Mouse (Mus musculus): ENCODE measurements around the gene Pcbp2.

Gene Pcbp2

DNA sequence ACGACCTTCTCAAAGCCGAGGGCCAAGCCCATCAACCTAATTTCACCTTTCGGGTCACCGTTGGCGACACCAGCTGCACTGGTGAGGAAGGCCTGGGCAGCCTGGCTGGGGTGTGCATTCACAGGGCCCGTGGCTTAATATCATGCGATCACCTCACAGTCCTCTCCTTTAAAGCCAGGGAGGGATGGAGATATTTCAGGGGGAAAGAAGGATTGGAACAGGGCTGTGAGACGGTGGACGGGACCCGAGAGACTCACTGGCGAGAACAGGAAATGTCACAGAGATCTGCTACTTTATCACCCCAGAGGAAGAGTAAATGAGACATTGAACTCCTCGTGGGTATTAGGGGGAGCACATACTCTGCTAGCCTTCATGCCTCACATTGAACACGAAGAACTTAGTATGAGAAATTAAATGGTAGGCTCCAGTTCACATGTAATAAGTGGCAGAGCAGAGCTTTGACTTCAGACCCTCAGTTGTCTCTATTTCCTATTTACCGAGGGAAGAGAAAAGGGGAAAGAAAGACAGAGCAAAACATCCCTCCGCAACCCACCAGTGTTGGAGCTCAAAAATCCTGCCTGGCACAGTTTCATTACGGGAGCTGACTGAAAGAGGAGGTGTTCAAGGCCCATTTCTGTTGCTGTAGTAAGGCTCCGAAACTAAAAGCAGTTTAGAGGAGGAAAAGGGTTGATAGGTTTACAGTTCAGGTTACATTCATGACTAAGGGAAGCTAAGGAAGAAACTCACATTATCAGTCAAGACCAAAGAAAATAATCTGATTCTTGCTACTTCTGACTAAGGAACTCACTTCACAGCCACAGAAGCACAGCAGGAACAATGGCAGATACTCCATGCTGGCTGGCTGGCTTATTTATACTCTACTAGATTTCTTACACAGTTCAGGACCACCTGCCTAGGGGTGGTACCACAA is 49.1 kb downstream of the Pcbp2 start:
- no peak for ATAC-seq (ENCODE audit: insufficient number of reproducible peaks, low FRiP score, low TSS enrichment)

DNA sequence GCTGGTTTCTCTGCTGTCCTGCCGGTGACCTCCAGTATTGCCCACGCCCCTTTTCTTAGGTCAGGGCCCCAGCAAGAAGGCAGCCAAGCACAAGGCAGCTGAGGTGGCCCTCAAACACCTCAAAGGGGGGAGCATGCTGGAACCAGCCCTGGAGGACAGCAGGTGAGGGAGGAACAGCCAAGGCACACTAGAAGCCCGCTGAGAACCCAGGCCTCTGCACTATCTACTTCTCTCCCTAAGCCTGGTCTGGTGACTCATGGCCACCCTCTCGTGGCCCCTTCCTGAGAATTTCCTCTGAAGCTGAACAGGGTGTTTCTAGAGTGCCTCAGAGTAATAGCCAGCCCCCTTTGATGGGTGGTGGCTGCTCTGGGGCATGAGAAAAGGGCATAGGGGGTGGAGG is 50.1 kb downstream of the Pcbp2 start:
- ATAC-seq (ENCODE audit: insufficient number of reproducible peaks, low FRiP score, low TSS enrichment): no peak

DNA sequence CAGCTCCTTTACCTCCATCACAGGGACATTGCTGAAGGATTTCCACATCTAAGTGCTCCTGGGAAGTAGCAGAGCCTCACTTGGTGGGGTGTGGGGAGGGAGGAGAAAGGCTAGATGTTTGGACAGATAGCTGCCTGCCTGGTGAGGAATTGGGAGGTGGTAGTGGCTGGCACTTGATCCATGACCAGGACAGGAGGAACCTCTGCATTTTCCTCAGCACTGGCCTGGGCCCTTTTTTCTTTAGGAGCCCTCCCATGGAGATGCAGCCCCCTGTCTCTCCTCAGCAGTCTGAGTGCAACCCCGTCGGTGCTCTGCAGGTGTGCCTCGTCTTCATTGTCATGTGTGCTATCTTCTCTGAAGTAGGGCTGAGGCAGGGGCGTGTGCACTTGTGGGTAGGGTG is 51.1 kb downstream of the Pcbp2 start:
- ATAC-seq (ENCODE audit: insufficient number of reproducible peaks, low FRiP score, low TSS enrichment): no peak

DNA sequence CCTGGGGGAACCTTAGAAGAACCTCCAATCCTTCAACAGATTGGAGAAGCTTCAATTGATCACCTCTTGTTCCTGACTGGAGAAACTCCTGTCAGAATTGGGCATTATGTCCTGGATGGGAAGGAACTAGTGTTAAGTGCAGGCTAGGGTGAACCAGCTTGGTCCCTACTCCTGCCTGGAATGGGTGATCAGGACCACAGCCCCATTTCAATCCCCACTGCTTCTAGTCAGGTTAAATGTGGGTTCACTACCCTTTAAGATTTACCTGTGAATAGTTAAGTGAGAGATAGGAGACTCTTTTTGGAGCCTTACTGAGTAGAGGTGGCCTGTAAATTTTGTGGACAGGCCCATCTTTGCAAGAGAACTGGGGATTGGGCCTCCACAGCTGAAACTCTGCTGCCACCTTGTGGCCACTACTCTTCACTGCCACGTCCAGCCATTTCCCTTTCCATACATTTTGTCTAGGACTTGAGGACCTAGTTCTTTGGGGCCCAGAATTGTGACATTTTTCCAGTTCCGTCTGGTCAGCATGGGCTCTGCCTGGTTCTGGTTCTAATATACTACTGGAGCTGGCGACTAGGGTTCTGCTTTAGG is 54.6 kb downstream of the Pcbp2 start, which contains the start of gene Npff:
Gene Npff, minus strand, starts transcription at position 51 of the 594 bp plus-strand sequence.
- 0 out of 2 replicates have a peak, but pooled peaks have one; percentile 40 for ATAC-seq (ENCODE audit: insufficient number of reproducible peaks, low FRiP score, low TSS enrichment)

DNA sequence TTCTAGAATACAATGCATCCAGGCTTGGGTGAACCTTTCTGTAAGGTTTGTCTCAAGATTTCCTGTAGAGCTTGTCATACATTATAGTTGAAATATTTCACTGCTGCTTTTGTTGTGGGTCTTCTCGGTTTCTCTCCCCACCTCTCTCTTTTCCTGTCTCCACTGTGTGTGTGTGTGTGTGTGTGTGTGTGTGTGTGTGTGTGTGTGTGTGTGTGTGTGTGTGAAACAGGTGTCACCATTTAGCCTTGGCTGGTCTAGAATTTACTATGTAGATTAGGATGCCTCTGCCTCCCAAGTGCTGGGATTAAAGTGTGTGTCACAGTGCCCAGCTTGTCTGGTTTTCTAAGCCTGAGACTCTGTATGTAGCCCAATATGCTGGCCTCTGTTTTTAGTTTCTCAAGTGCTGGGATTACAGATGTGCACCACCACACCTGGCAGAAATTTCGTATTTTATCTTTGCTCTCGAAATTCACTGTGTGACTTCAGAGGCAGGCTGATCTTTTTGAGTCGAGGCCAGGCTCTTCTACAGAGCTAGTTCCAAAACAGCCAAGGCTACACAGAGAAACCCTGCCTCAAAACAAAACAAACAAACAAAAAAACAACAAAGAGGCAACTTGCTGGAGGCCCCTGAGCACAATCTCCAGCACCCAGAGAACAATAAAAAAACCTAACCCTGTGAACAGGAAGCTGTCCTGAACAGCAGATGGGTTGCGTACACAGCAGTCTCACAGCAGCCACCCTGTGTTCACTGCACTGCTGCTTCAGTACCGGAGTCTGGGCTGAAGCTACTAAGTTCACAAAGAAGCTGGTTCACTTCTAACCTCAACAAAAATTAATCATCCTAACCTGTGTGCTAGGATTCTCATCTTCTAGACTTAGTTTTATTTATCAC is 56.0 kb downstream of the Pcbp2 start:
- ATAC-seq (ENCODE audit: insufficient number of reproducible peaks, low FRiP score, low TSS enrichment): no peak

DNA sequence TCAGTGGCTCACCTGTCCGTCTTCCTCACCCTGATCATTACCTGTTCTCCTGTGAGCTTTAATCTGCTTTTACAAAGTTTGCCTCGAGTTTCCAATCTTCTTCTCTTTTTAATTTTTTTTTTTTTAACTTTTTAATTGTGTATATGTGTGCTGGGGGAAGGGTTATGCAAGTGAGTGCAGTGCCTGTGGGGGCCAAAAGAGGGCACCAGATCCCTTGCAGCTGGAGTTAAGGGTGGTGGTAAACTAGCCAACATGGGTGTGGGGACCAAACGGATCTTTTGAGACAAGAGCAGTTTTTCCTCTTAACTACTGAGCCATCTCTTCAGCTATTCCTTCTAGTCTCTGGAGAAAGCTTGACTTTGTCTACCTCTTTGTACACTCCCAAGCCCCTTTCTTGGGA is 57.6 kb downstream of the Pcbp2 start:
- no peak for ATAC-seq (ENCODE audit: insufficient number of reproducible peaks, low FRiP score, low TSS enrichment)

DNA sequence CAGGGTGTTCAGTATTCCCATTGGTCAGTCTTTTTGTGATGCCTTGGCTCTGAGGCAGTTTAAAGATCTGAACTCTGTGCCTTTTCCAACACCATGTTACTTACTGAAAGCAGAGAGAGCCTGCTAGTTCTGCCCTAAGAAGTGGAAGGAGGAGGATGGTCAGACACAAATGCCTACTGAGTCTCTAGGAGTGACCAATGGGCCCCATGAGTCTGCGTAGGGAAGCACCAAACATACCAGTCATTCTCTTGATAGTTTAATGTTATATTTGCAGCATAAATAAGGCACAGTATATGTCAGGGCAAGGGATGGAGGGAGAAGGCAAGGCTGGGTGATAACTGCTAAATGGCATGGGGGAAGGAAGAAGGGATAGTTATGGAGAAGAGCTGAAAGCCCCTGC is 58.1 kb downstream of the Pcbp2 start:
- no peak for ATAC-seq (ENCODE audit: insufficient number of reproducible peaks, low FRiP score, low TSS enrichment)

DNA sequence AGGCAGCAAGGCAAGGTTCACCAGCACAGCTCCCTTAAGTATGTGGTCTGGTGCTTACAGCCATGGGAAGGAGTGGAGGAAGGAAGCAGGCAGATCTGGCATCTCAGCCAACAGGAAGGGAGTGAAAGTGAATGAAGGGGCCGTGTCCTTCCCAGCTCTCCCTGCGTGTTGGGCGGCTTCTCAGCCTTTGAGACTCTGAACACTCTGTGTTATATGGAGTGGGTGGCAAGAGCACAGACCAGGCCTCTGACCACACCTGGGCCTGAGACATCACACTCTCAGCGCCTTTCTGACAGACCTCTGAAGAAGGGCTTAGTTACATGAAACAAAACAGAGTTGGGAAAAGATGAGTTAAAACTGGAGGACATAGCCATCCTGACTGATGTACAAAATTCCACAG is 60.2 kb downstream of the Pcbp2 start:
- no peak for ATAC-seq (ENCODE audit: insufficient number of reproducible peaks, low FRiP score, low TSS enrichment)

DNA sequence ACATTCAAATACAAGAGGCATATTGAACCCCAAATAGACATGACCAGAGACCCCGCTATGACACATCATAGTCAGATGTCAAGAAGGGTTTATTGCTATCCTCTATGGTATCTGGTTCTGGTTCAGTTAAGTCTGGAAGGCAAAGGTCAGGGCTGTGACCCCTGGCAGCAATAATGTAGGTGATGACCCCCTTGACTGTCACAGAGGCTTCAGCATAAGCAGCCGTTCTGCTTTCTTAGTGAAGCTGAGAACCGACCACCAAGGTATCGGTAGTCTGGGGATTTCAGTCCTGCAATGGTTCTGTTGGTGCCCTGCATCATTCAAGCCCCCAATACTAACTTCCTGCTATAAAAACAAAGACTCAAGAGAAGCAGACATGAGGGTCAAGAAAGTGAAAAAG is 61.2 kb downstream of the Pcbp2 start:
- no peak for ATAC-seq (ENCODE audit: insufficient number of reproducible peaks, low FRiP score, low TSS enrichment)

DNA sequence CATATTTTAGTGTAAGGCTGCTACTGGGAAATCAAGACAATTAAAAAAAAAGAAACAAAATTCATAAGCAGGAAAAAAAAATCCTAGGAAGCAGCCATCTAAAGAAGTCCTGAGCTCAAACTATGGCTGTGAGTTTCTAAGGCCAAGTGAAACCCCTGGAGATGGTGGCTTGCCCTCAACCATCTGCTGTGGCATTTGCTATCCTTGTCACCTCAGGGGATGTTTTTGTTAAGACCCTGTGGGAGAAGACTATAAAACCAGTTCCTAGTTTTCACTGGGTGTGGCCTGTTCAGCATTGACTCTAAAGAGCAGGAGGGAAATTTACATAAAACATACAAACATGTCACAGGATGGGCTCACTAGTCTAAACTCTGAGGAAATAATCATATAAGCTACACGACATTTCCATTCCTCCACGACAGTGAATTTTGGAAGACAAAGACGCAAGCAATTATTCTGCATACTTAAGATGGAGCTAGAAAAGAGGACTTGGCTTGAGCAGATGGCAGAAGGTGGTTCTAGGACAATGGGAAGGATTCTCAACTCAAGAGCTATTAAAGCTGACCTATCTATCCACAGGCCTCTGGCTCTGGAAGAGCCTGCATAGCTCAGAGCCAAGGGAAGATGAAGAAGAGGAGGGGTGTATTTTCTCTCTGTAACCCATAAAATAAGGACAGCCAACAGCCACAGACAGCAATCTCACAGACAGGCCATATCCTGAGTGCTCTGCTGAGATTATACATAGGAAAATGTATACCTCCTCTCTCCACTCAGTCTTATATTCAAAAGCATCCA is 62.0 kb downstream of the Pcbp2 start:
- ATAC-seq (ENCODE audit: insufficient number of reproducible peaks, low FRiP score, low TSS enrichment): peak; percentile 82

DNA sequence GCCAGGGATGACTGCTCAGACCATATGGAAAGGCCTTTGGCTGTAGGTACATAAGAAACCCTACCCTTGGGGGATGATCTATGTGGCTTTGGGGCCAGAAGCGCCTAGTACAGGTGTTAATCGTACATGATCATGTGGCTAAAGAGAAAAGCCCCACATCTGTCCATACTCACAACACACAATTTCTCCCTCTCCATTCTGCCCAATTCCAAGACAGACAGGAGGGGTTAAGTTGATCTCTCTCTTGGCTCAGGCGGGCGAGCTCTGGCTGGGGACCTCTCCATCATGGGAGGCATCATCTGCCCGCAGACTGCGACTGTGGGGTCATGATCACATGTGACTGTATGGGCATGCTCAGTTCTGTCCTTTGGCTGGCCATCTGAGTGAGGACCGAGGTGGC is 63.6 kb downstream of the Pcbp2 start:
- ATAC-seq (ENCODE audit: insufficient number of reproducible peaks, low FRiP score, low TSS enrichment): no peak

DNA sequence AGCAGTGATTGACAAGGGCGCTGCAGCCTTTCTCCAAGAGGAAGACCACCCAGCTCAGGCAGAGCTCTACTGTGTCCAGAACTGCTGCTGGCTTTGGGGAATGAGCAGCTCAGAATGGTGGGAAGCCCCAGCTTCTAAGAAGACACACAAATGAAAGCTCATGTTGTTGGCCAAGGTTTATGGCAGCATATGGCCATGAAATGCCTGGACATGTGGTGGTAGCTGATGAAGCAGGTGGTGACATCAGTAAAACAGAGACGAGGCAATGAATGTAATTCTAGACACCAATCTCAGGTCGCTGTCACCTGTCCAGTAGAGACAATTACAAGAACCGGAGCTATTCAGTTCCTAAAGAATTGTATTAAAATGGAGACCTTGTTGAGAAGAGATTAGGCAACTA is 74.5 kb downstream of the Pcbp2 start:
- ATAC-seq (ENCODE audit: insufficient number of reproducible peaks, low FRiP score, low TSS enrichment): peak; percentile 85

DNA sequence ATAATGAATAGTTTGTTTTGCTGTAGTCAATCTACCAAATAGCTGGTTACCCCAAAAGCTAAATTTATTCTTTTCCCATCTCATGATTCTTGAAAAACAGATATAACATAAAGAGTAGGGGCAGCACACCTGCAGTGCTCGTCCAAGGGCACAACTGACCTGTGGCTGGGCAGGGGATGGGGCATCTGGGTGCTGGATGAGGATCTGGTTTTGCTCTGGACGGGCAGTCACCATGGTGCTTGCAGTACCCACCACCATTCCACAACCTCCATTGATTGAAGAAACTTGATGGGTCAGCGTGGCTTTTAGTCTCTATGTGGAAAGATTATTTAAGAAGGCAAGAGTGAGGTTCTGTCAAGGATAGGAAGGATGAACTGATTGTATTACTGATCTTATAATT is 75.9 kb downstream of the Pcbp2 start:
- ATAC-seq (ENCODE audit: insufficient number of reproducible peaks, low FRiP score, low TSS enrichment): no peak

DNA sequence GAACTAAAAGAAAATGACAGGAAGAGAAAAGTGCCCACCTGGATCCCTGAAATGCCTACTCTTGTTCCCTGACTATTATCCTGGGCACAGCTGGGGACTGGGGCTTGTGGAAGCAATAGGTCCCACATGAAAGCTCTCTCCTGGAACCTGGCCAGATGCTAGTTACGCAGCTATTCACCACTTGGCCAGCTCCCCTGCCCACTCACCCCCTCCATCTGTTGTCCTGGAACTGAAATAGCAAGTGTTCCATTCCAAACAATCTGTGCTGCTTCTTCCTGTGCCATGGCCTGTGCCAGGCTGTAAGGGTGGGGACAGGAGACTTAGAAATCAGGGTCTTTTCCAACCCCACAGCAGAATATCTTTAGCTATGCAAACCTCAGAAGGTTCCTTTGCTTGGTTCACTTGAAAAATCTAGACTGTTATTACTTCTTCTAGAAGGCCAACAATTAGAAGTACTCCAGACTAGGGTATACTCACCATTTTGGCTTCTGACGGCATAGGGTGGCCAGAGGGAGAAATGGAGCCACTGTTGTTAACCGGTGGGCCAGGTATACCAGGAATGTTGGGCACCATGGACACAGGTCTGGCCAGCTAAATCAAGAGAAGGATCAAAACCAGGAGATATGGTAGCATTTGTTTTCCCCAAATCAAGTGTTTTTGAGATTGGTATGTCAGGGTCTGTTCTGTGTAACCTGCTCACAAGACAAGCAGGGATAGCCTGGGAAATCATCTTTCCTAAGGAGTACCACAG is 76.5 kb downstream of the Pcbp2 start:
- ATAC-seq (ENCODE audit: insufficient number of reproducible peaks, low FRiP score, low TSS enrichment): peak; percentile 79

DNA sequence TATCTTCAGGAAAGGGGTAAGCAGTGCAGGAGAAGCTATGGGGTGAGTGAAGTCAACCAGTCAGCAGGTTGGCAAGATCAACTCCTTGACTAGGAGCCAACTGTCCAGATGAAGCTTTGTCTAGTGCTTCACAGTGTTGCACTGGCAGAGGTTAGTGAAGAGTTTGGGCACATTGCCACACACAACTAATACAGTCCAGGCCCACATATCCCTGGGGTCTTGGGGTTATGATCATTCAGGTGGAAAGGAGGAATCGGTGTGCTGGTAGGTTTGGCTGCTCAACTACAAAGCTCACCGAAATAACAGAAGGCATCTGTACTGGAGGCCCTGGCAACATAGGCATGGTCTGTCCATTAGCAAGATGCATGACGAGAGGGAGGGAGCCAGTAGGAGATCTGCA is 77.1 kb downstream of the Pcbp2 start:
- peak; percentile 62 for ATAC-seq (ENCODE audit: insufficient number of reproducible peaks, low FRiP score, low TSS enrichment)
